Mouse (Mus musculus): ENCODE results near the gene Hrk.

DNA sequence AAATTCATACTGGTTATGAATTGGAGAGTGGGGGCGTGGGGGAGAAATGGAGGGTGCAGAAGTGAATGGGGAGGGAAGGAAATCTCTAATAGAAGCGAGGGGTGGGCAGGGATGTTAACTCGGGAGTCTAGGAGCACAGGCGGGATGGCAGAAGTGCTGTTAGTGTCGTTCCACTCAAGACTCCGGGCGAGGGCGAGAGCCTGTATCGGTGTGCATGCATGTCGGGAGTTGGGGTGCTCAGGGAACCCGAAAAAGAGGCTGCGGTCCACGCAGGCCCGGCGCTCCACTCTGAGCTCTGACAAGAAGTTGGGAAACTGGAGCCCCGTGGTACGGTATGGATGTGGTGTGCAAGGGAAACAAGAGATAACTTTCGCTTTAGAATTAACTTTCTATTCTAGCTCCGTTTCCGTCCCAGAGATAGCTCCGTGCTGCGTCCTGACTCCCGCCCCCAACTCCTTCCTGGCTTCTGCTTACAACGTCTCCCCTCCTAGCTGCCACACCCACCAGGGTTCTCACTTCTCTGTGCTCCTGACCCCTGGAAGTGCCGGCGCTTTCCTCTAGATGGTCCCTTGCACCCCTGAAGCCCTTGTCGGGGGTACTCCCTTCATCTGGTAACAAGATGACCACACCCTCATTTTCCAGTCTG, 7.8 kb downstream of the Hrk start:
- no peak for TF ChIP-seq CTCF (IDR thresholded peaks at IDR 0.05)
- TF ChIP-seq EP300 (IDR thresholded peaks at IDR 0.05; ENCODE audit: insufficient read depth, low read depth, low read length), result no peak
- TF ChIP-seq POLR2A (IDR thresholded peaks at IDR 0.05; ENCODE audit: insufficient read depth, low read depth, low read length), result no peak

Data from heart, adult 2 months (tissue).